Mouse (Mus musculus): Measurements from ENCODE around the gene Gabpb2. TPM values are rescaled to one million over a fixed set of nuclear protein-coding genes. Genes with fewer than 3 reads are reported as not detected.

Gabpb2 gene
- 10 to 100 TPM; 19.0 to 21.1 TPM for total RNA-seq (2021)
- 4.0 and 4.5 TPM in 2 replicates for polyA plus RNA-seq (2012; rRNA removed)
- long read RNA-seq, partial matches to known transcripts, result 0 of 1 reads
- long read RNA-seq, other reads (novel, unspliced or antisense), result 1 of 1 reads

DNA sequence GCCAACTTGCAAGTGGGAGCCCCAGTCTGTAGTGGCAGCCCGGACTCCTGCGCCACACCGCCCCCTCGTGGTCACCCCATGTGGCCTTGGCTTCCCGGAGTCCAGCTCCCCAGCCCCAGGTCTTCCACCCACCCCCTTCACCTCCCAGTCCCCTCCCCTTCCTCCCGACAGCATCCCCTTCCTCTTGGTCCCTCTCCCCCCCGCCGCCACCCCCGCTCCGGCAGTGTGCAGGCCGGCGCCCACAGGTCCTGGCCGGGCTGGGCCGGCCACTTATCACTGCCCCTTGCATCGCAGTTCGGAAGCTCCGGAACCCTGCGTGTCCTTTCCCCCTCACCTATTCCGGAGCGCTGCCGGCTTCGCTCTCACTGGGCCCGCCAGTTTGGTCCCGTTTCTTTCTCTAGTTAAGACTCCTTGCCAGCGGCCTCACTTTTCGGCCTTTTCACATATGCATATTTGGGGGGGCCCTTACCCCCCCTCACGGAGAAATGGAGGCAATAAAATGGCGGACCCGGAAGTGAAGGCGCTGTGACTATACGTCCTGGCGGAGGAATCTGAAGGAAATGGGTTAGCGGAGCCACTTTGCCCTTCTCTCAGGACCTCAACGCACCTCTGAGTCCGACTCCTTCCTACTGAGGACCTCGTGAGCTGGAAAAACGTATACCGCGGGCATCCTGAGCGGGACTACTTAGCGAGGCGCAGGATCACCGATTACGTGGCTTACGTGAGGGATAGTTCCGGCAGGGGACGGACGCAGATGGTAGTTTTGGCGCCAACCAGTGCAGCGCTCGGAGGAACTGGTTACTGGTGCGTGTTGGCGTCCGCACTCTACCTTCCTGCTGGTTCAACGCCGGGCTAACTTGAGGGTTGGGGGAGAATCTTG, at the start of gene Gabpb2:
Gene Gabpb2 (minus strand): TSS at position 662 of the 880 bp plus-strand sequence.
- peak; percentile 97 for DNase-seq

DNA sequence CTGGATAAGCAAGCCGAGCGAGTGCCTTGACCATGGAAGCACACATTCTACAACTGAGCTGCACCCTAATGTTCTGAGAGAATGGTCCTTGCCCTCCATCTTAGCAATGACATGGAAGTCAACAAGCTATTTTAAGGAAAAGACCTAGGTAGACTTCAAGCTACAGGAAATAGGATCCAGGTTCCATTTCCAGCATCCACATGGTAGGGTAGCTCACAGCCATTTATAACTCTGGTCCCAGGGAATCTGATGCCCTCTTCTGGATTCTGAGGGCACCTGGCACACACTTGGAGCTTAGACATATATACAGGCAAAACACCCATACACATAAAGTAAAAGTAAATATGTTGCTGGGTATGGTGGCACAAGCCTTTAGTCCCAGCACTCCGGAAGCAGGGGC, 48.3 kb upstream of the Gabpb2 start:
- DNase-seq, result no peak

DNA sequence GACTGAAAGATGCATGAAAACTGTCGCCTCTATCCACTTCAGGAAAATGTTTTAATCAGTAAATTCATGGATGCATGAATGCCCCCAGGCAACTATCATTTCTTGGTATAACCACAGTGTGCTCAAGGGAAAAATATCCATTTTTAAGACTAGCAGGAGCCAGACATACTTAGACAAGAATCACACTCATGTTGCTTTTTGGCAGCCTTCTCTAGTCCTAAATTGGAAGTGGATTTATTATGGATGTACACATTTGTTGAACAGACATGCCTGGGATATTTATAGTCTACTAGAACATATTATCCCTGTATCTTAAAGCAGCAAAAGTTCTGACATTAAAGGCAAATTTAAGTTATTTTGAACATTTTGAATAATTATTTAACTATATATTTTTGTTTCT, 47.0 kb upstream of the Gabpb2 start:
- no peak for DNase-seq

GRCm38 (mm10) chr3:95263089-95263739, 45.5 kb upstream of the Gabpb2 start:
- DNase-seq, result peak; percentile 79

GRCm38 (mm10) chr3:95261975-95262374, 44.3 kb upstream of the Gabpb2 start:
- no peak for DNase-seq

DNA sequence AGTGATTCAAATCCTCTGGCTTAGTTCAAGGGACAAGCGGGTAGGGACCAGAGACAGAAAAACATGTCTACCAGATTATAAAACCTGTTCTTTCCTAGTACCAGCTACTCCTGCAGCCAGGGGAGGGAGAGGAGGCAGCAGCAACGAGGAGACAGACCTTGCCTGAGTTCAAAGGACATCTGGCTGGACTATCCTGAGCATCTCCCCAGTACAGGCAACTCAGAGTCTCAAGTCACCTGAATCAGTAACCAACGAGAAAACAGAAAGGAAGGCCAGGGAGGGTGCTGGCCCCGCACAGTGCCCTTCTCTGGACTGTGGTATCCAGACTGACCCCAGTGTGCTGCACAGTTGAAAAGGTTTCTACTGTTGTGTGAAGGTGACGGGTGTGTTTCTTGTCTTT, 39.2 kb upstream of the Gabpb2 start:
- DNase-seq, result no peak

- no peak for DNase-seq
These were observed 33.2 kb upstream of the Gabpb2 start, which contains the start of gene Bnipl for GRCm38 (mm10) chr3:95250783-95251424. Gene Bnipl, minus strand, starts transcription at chr3:95251193.

- DNase-seq, result no peak
These were observed 32.6 kb upstream of the Gabpb2 start for GRCm38 (mm10) chr3:95250361-95250760.

DNA sequence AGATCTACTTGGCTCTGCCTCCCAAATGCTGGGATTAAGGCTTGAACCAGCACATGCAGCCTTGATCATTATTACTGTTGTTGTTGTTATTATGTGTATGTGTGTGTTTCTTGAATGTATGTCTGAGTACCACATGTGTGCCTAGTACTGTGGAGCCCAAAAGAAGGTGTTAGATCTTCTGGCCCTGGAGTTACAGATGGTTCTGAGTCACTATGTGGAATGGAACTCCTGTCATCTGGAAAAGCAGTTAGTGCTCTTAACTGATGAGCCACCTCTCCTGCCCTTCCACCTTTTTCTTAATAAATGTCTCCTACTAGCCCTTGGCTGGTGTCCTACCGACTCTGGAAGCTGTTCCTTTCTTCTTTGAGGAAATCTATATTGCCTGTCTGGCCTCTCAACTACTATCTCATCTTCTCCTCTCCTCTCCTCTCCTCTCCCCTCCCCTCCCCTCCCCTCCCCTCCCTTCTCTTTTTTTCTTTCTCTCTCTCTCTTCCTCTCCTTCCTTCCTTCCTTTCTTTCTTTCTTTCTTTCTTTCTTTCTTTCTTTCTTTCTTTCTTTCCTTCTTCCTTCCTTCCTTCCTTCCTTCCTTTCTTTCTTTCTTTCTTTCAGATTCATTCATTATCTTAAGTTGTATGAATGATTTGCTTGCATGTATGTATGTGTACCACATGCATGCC, 30.1 kb upstream of the Gabpb2 start:
- DNase-seq, result no peak

DNA sequence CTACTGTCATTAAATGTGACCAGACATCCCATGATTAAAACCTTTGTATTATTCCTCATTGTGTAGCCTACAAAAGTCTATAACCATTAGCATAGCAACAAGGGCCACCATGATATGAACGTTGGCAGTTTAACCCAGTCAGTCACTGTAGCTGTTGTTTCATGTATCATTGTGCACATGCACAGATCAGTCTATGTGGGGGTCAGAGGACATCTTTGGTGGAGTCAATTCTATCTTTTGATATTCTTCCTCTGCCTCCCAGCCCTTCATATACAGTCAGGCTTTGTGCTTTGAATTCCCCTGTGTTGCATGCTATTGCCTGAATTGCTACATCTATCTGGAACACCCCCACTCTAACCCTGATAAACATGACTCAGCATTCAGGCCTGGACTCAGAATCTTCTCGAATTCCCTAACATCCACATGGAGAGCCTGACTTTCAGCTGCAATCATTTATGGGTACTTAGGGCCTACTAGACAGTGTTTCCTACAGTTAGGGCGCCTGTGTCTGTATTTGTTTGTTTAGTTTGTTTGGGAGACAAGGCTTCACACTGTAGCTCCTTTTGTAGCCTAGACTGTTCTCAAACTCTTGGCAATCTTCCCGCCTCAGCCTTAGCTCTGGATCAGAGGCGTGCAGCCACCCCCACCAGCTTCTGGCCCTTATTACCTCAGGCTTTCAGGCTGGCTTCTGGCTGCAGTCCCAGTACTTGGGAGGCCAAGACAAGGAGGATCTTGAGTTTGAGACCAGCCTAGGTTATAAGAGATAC, 28.9 kb upstream of the Gabpb2 start:
- peak; percentile 74 for DNase-seq

- no peak for DNase-seq
These were observed 25.4 kb upstream of the Gabpb2 start for GRCm38 (mm10) chr3:95243086-95243485.

- no peak for DNase-seq
These were observed 23.8 kb upstream of the Gabpb2 start, which contains the start of gene Gm128 for GRCm38 (mm10) chr3:95241498-95241897. Gene Gm128, minus strand, starts transcription at chr3:95241598.

DNA sequence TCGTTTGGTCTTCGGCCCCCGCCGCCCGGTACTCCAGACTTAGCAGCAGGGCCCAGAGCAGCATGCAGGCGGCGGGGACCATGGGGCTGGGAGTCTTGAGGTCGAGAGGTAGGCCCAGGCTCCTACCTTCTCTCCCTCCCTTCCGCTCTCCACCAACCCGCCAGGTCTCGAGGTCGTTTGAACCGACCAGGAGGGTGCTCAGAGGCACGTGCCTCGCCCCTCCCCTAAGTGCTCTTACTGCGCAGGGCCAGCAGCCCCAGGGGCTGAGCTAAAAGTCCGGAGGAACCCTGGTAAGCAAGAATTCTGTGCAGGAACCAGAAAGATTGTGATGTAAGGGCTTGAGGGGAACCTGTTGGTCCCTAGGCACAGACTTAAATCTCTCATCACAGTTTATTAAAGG, 23.2 kb upstream of the Gabpb2 start:
- no peak for DNase-seq

DNA sequence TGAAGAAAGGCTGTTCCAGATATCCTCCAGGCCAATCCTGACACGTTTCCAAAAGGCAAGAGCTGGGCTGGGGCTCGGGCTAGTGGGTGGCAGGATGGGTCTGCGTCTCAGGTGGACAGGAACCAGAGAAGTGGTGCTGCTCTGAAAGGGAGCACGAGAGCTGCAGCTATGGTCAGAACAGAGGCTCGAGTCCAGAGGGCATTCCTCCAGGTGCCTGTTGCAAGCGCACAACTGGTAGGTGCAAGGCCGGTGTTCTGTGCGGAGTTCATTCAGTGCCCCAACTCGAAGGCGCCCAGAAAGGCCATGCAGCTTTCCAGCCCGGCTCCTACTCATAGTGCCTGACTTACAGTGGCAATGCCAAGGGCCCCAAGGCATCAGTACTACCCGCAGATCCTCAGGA, 22.3 kb upstream of the Gabpb2 start:
- DNase-seq, result no peak

GRCm38 (mm10) chr3:95239022-95239421, 21.3 kb upstream of the Gabpb2 start:
- no peak for DNase-seq

DNA sequence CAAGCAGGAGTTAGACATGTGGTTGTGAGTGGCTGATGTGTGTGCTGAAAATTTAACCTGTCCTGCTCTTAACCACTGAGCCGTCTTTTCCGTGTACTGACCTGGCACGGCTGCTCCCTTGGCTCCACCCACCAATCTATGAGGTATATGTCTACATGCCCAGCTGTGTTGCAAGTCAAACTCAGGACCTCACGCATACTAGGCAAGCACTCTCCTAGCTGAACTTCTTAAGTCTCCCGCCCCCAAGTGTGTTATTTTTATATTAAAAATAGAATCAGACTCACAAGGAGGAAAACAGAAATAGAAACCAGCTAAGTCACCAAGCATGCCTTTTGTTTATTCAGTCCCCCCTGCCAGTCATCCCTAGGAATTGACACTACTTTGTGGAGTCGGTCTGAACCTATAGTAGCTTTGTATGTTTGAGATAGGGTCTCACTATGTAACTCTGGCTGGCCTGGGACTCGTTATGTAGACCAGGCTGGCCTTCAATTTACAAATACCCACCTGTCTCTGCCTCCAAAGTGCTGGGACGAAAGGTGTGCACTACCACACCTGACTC, 19.9 kb upstream of the Gabpb2 start:
- no peak for DNase-seq

GRCm38 (mm10) chr3:95235386-95236301, 17.9 kb upstream of the Gabpb2 start:
- no peak for DNase-seq

GRCm38 (mm10) chr3:95233303-95233980, 15.7 kb upstream of the Gabpb2 start:
- DNase-seq, result peak; percentile 21

DNA sequence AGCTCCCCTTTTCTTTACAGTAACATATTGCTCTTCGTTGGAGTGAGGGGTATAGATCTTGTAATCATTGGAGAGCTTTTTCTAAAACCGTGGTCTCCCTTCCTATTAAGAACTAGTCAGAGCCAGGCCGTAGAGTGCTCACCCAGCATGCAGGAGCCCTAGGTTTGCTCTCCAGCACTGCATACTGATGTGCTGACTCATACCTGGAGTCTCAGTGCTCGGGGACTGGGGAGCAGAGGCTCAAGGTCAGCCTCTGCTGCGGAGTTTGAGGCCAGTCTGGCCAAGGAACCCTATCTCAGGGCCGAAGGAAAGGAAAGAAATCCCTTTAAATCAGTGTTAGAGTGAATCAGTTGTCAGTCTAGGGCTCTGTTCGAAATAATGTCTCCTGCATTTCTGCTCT, 15.1 kb upstream of the Gabpb2 start:
- peak; percentile 88 for DNase-seq
